Mouse (Mus musculus): ENCODE measurements around the gene Galnt12.

DNA sequence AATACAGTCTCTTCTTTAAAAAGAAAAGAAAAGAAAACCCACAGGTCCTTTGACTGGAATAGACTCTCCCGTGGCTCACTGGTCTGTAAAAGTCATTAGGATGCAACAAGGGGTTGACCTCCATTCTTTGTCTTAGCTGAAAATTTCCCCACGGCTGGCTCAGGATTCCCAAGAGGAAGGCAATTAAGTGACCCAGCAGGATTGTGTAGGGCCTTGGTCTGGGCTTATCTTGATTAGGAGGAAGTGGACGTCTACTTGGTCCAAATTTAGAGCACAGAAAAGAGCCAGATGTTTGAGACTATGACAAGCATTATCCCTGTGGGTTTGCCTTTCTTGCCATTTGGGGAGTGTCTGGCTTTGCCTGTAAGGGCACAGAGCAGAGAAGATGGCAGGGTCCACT lies 58.3 kb downstream of the Galnt12 start:
- TF ChIP-seq POLR2A (IDR thresholded peaks at IDR 0.05; ENCODE audit: control insufficient read depth in 1 of 2, insufficient read depth in 1 of 2, low read depth in 1 of 2, low read length in 2 of 2, poor library complexity in 1 of 2) (no peak), UBTF (IDR thresholded peaks at IDR 0.05; ENCODE audit: borderline replicate concordance, insufficient read depth, low read depth, low read length) (no peak), TAL1 (IDR thresholded peaks at IDR 0.05; ENCODE audit: low read length) (no peak), POLR2AphosphoS5 (IDR thresholded peaks at IDR 0.05; ENCODE audit: borderline replicate concordance, low read depth, low read length) (no peak), CHD1 (IDR thresholded peaks at IDR 0.05; ENCODE audit: low read depth, low read length) (no peak), SMC3 (IDR thresholded peaks at IDR 0.05; ENCODE audit: low read depth, low read length) (no peak), GABPA (IDR thresholded peaks at IDR 0.05; ENCODE audit: low read depth, low read length) (no peak), BHLHE40 (IDR thresholded peaks at IDR 0.05; ENCODE audit: borderline replicate concordance, low read depth, low read length) (no peak), CTCF (IDR thresholded peaks at IDR 0.05 in 2 of 3, conservative IDR thresholded peaks at IDR 0.05 in 1 of 3; ENCODE audit: control insufficient read depth in 1 of 3, insufficient read depth in 1 of 3, low read depth in 2 of 3, low read length in 3 of 3, poor library complexity in 1 of 3, severe bottlenecking in 1 of 3) (no peak), GATA1 (IDR thresholded peaks at IDR 0.05; ENCODE audit: low read depth, low read length) (no peak)
